Mouse (Mus musculus) gastrocnemius, postnatal 10 days (tissue): ENCODE results near the gene Olfr263. TPM values are rescaled to one million over a fixed set of nuclear protein-coding genes. Genes with fewer than 3 reads are reported as not detected.
"Not testable (repeated sequence)": the region's sequence is repeated elsewhere in the genome, so short reads cannot be mapped to it uniquely, and the experiment has no call there.

Source experiments
- DNase-seq: peaks from one replicate; pipeline ENCODE4 v3.0.0; 2021; ENCODE audit warnings: mixed read lengths
- long read RNA-seq, 2 experiments: library from polyadenylated mRNA; stranded (forward); transcript quantifications; one replicate each; pipeline ENCODE4 v2.0.0; 2021
- total RNA-seq, 2 experiments: library from RNA; stranded (reverse); gene quantifications; 2 replicates each; pipeline ENCODE4 v1.2.3; 2021

The Olfr263 gene
- total RNA-seq: not detected
- long read RNA-seq, experiment 1: 0 reads
- long read RNA-seq, experiment 2: 0 reads

DNA sequence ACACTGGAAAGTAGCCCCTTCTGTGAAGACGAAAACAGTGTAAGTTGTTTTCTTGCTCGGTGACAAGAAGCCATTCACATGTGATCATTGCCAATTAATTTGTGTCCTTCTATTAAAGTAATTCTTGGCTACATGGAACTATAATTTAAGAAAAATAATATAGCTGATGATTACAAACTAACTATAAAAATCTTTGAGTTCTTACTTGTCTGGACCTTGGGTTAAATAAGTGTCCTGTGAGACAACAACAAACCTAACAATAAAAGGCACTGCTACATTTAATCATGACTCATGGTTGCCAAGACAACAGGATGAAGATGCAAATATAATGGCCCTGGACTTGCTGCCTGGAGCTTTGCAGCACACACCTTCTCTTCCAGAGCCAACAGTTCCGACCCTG, at the start of gene Olfr263:
TSS of gene Olfr263 (plus strand) at position 301 of the 400 bp plus-strand sequence.
- DNase-seq: not testable (repeated sequence)

- DNase-seq: no peak
Measured at GRCm38 (mm10) chr13:21082686-21083085, 46.8 kb upstream of the Olfr263 start.

- DNase-seq: no peak
Measured at GRCm38 (mm10) chr13:21109759-21110158, 19.7 kb upstream of the Olfr263 start.

GRCm38 (mm10) chr13:21110441-21110840, 19.0 kb upstream of the Olfr263 start:
- DNase-seq: no peak

DNA sequence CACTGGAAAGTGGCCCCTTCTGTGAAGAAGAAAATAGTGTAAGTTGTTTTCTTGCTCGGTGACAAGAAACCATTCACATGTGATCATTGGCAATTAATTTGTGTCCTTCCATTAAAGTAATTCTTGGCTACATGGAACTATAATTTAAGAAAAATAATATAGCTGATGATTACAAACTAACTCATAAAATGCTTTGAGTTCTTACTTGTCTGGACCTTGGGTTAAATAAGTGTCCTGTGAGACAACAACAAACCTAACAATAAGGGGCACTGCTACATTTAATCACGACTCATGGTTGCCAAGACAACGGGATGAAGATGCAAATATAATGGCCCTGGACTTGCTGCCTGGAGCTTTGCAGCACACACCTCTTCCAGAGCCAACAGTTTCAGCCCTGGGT, 18.3 kb upstream of the Olfr263 start, which contains the start of gene Olfr1369-ps1:
TSS of gene Olfr1369-ps1 (plus strand) at position 301 of the 400 bp plus-strand sequence.
- not testable (repeated sequence) for DNase-seq

GRCm38 (mm10) chr13:21114121-21114520, 15.3 kb upstream of the Olfr263 start:
- DNase-seq: no peak

DNA sequence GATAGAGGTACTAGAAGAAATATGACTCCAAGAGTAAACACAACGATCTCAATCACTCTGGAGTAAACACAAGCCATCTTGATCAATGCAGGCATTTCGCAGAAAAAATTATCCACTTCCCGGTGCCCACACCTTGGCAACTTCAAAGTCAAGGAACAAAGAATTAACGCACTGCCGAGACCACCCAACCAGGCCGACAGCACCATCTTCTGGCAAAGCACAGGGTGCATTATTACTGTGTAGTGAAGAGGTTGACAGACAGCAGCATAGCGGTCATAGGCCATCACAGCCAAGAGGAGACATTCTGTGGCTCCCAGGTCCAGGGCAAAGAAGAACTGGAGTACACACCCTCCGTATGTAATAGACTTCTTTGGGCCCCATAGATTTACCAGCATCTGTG, 13.0 kb downstream of the Olfr263 start:
- DNase-seq: no peak

GRCm38 (mm10) chr13:21145767-21146166, 16.3 kb downstream of the Olfr263 start, which contains the start of gene Olfr1368:
Gene Olfr1368 (minus strand): TSS chr13:21145867.
- no peak for DNase-seq

- DNase-seq: no peak
Measured at GRCm38 (mm10) chr13:21155888-21156287, 26.4 kb downstream of the Olfr263 start.

- DNase-seq: no peak
Measured at GRCm38 (mm10) chr13:21158071-21158470, 28.6 kb downstream of the Olfr263 start.

DNA sequence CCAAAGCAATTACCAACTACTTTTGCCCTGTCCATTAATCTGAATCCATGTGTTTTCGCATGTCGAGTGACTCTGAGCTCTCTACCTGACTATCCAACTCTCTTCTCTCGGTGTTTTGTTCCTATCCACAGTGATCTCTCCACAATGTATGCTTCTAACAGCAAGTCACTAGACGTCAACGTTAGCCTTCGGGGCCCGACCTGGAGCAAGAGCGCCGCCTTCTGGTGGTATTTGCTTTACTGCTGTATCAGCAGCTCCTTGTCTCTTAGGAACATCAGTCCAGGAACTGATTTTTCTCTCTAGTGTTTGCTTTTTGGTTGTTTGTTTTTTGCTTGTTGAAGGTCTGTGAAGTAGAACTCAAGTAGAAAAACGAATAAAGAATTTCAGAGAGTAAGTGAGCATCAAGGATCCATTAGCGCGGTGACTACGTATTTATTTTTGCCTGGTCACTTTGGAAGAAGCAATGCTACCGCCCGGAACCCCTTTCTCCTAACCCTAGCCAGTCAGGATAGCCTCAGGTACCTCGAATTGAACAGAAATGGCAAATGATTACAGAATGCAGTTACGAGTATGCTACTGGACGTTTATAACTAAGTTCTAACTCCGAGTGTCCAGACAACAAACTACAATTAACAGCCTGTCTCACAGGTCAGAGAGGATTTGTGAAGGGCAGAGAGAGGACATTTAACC, 29.5 kb downstream of the Olfr263 start:
- peak; percentile 88 for DNase-seq

DNA sequence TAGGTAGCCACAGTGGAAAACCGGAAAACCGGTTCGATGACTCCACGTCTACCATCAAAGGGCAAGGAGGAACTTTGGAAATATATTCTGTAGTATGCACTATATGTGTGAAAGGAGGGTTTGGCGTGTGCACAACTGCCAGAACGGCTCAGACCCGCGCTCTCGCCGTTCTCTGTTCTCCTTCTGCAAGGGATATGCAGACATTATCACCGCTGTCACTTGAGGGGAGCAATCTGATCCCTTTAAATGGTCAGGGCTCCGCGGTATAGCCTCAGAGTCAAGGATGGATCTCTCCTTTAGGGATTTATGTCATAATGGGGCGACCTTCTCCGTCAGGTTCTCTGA, 30.0 kb downstream of the Olfr263 start:
- DNase-seq: no peak

- no peak for DNase-seq
Measured at GRCm38 (mm10) chr13:21160041-21160511, 30.6 kb downstream of the Olfr263 start.

- peak; percentile 87 for DNase-seq
Measured at GRCm38 (mm10) chr13:21160657-21161590, 31.5 kb downstream of the Olfr263 start.

DNA sequence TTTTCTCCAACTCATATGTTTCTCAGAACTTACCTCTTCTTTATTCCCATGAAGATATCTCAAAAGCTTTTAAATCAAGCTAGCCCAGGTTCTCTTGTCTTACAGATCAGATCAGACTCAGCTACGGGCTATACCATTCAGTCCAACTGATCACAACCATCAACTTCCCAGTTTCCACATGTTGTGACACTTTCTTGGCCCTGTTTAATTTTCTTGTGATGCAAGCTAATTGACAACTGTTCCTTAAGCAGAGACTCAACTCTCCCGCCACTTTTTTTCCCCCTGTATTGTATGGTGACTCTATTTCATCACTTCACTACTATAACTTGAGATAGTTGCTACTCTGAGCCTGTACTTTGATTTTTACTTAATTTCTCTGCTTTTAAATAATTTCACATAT, 32.2 kb downstream of the Olfr263 start:
- no peak for DNase-seq

- DNase-seq: no peak
Measured at GRCm38 (mm10) chr13:21162591-21162990, 33.2 kb downstream of the Olfr263 start.

- peak; percentile 58 for DNase-seq
Measured at GRCm38 (mm10) chr13:21166936-21167909, 37.8 kb downstream of the Olfr263 start.

DNA sequence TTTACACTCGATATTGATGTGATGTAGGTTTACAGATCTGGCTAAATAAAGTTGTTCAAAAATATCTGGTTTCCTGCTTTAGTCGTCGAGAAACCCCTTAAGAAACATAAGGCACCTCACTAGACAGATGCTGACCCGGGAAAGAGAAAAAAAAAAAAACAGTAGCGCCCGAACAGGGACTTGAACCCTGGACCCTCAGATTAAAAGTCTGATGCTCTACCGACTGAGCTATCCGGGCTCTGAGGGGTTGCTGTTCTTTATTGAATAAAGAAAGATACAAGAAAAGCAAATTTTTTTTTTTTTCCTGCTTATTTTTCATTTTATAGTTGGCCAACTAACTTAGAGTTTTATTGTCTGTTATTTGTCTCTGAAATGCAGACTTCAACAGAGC, 38.5 kb downstream of the Olfr263 start:
- no peak for DNase-seq

- DNase-seq: no peak
Measured at GRCm38 (mm10) chr13:21168371-21169011, 39.1 kb downstream of the Olfr263 start.

- DNase-seq: no peak
Measured at GRCm38 (mm10) chr13:21169121-21169656, 39.8 kb downstream of the Olfr263 start.
